Mouse (Mus musculus) hindbrain, embryonic 15.5 days (tissue): ENCODE measurements around the gene Man1a. TPM values are rescaled to one million over a fixed set of nuclear protein-coding genes. Genes with fewer than 3 reads are reported as not detected.

Experiments used
- ATAC-seq: fragments of 200-750 bp; cut with Nextera tagmentation; 2 replicates; pipeline ENCODE4 v1.8.0; 2017; ENCODE audit warnings: low read depth, moderate number of reproducible peaks, moderate TSS enrichment; ENCODE audit not compliant: low FRiP score
- H3K27ac ChIP-seq: fragments of 300-500 bp; sonication (generic); replicated peaks from 2 replicates; pipeline ENCODE4 v1.5.1; 2015; ENCODE audit warnings: mild to moderate bottlenecking, inconsistent platforms
- H3K27me3 ChIP-seq: fragments of 300-500 bp; sonication (generic); 2 replicates; pipeline ENCODE4 v1.6.1; 2015; ENCODE audit warnings: control low read depth, inconsistent platforms
- H3K36me3 ChIP-seq: fragments of 300-500 bp; sonication (generic); 2 replicates; pipeline ENCODE4 v1.6.1; 2015; ENCODE audit warnings: control low read depth, inconsistent platforms
- H3K4me1 ChIP-seq: fragments of 300-500 bp; sonication (generic); replicated peaks from 2 replicates; pipeline ENCODE4 v1.6.1; 2015; ENCODE audit warnings: control low read depth, inconsistent platforms
- H3K4me2 ChIP-seq: fragments of 300-500 bp; sonication (generic); 2 replicates; pipeline ENCODE4 v1.6.1; 2015; ENCODE audit warnings: moderate library complexity, mild to moderate bottlenecking, inconsistent platforms
- H3K4me3 ChIP-seq: fragments of 300-500 bp; sonication (generic); 2 replicates; pipeline ENCODE4 v1.5.1; 2015; ENCODE audit warnings: mild to moderate bottlenecking, inconsistent platforms
- H3K9ac ChIP-seq: fragments of 300-500 bp; sonication (generic); 2 replicates; pipeline ENCODE4 v1.6.1; 2015; ENCODE audit warnings: inconsistent platforms
- H3K9me3 ChIP-seq: fragments of 300-500 bp; sonication (generic); 2 replicates; pipeline ENCODE4 v1.6.1; 2016; ENCODE audit warnings: control low read depth, inconsistent platforms
- WGBS: fragments of 180-500 bp; shearing (Covaris S2); methylation state at CpG from one replicate; pipeline ENCODE4 v1.1.7; 2015; 5-methylcytosine and 5-hydroxymethylcytosine counted together
- polyA plus RNA-seq: library from polyadenylated mRNA; unstranded; fragments of >200 nt; fragmentation: Nextera tagmentation; extraction: Ambion mirVana; gene quantifications from 2 replicates; pipeline ENCODE4 v1.2.1, GENCODE M21; 2015

Gene Man1a
- polyA plus RNA-seq, 1 experiment from 2014 or later, result 4.8 TPM

- Histone ChIP-seq H3K9ac (no peak overlapping the region), H3K4me3 (no peak overlapping the region), H3K27ac (no peak overlapping the region), H3K4me1 (peaks cover 3% of the 10 kb centered on the region; the same call in 1 of the 2 replicates), H3K9me3 (no peaks in the 10 kb centered on the region), H3K27me3 (no peaks in the 10 kb centered on the region), H3K4me2 (no peak overlapping the region), H3K36me3 (no peaks in the 10 kb centered on the region)
- 49% methylated on average over 6 of the region's 6 CpGs for WGBS
- 0 out of 2 replicates have a peak, but pooled peaks have one; percentile 62 for ATAC-seq
Observed at GRCm38 (mm10) chr10:54059679-54060249, 16.6 kb downstream of the Man1a start.

- ATAC-seq, result no peak
- no peak overlapping the region for H3K9ac ChIP-seq
- H3K36me3 ChIP-seq, result no peaks in the 10 kb centered on the region
- no peak overlapping the region for H3K4me2 ChIP-seq
- no peak overlapping the region for H3K27ac ChIP-seq
- H3K9me3 ChIP-seq, result no peaks in the 10 kb centered on the region
- no peak overlapping the region for H3K4me3 ChIP-seq
- no peaks in the 10 kb centered on the region for H3K27me3 ChIP-seq
- peaks cover 3% of the 10 kb centered on the region; the same call in 1 of the 2 replicates for H3K4me1 ChIP-seq
- 6% methylated on average over 3 of the region's 3 CpGs for WGBS
Observed at GRCm38 (mm10) chr10:54059092-54059496, 17.3 kb downstream of the Man1a start.

GRCm38 (mm10) chr10:54058657-54059056 lies 17.8 kb downstream of the Man1a start:
- no peak overlapping the region for H3K27ac ChIP-seq
- no peaks in the 10 kb centered on the region for H3K27me3 ChIP-seq
- H3K9me3 ChIP-seq, result no peaks in the 10 kb centered on the region
- H3K36me3 ChIP-seq, result no peaks in the 10 kb centered on the region
- H3K4me2 ChIP-seq, result no peak overlapping the region
- no peak for ATAC-seq
- H3K4me3 ChIP-seq, result no peak overlapping the region
- 72% methylated on average over 3 of the region's 3 CpGs for WGBS
- H3K9ac ChIP-seq, result no peak overlapping the region
- no peaks in the 10 kb centered on the region; the same call in 1 of the 2 replicates for H3K4me1 ChIP-seq

- Histone ChIP-seq H3K27me3 (no peaks in the 10 kb centered on the region), H3K4me2 (no peak overlapping the region), H3K4me3 (no peak overlapping the region), H3K36me3 (no peaks in the 10 kb centered on the region), H3K9me3 (no peaks in the 10 kb centered on the region), H3K9ac (no peak overlapping the region), H3K4me1 (no peaks in the 10 kb centered on the region), H3K27ac (no peak overlapping the region)
- no peak for ATAC-seq
- WGBS, result 84% methylated on average over 4 of the region's 4 CpGs
Observed at GRCm38 (mm10) chr10:54054188-54054587, 22.2 kb downstream of the Man1a start.

- no peaks in the 10 kb centered on the region for H3K36me3 ChIP-seq
- H3K4me2 ChIP-seq, result no peak overlapping the region
- no peaks in the 10 kb centered on the region for H3K9me3 ChIP-seq
- no peaks in the 10 kb centered on the region for H3K4me1 ChIP-seq
- no peak overlapping the region for H3K27ac ChIP-seq
- no peak overlapping the region for H3K9ac ChIP-seq
- ATAC-seq, result no peak
- H3K27me3 ChIP-seq, result no peaks in the 10 kb centered on the region
- 92% methylated on average over 4 of the region's 4 CpGs for whole genome bisulfite sequencing
- H3K4me3 ChIP-seq, result no peak overlapping the region
Observed at GRCm38 (mm10) chr10:54047885-54048284, 28.5 kb downstream of the Man1a start.

- no peaks in the 10 kb centered on the region for H3K4me1 ChIP-seq
- 92% methylated on average over 3 of the region's 3 CpGs for WGBS
- no peak for ATAC-seq
Observed at GRCm38 (mm10) chr10:54043358-54043757, 33.1 kb downstream of the Man1a start.

GRCm38 (mm10) chr10:54042212-54042840 lies 34.1 kb downstream of the Man1a start:
- Histone ChIP-seq H3K4me3 (no peak overlapping the region), H3K36me3 (no peaks in the 10 kb centered on the region), H3K4me2 (no peak overlapping the region), H3K9ac (no peak overlapping the region), H3K4me1 (no peaks in the 10 kb centered on the region), H3K27me3 (no peaks in the 10 kb centered on the region), H3K27ac (no peak overlapping the region), H3K9me3 (no peaks in the 10 kb centered on the region)
- ATAC-seq, result no peak
- WGBS, result 91% methylated on average over 7 of the region's 7 CpGs

More at GRCm38 (mm10) chr10:54043358-54043757, 33.1 kb downstream of the Man1a start:
- H3K27ac ChIP-seq, result no peak overlapping the region
- no peak overlapping the region for H3K4me3 ChIP-seq
- no peaks in the 10 kb centered on the region for H3K9me3 ChIP-seq
- H3K27me3 ChIP-seq, result no peaks in the 10 kb centered on the region
- H3K4me2 ChIP-seq, result no peak overlapping the region
- no peaks in the 10 kb centered on the region for H3K36me3 ChIP-seq
- H3K9ac ChIP-seq, result no peak overlapping the region

- no peak overlapping the region for H3K4me3 ChIP-seq
- H3K27me3 ChIP-seq, result no peaks in the 10 kb centered on the region
- no peaks in the 10 kb centered on the region for H3K4me1 ChIP-seq
- H3K27ac ChIP-seq, result no peak overlapping the region
- H3K36me3 ChIP-seq, result no peaks in the 10 kb centered on the region
- no peak overlapping the region for H3K4me2 ChIP-seq
- no peak overlapping the region for H3K9ac ChIP-seq
- H3K9me3 ChIP-seq, result no peaks in the 10 kb centered on the region
- peak; percentile 54; the same call in 1 of the 2 replicates for ATAC-seq
- WGBS, result 92% methylated on average over 11 of the region's 11 CpGs
Observed at GRCm38 (mm10) chr10:54040261-54041165, 35.9 kb downstream of the Man1a start.

- Histone ChIP-seq H3K4me2 (no peak overlapping the region), H3K9ac (no peak overlapping the region), H3K4me1 (no peaks in the 10 kb centered on the region), H3K4me3 (no peak overlapping the region), H3K9me3 (no peaks in the 10 kb centered on the region), H3K27ac (no peak overlapping the region), H3K36me3 (no peaks in the 10 kb centered on the region), H3K27me3 (no peaks in the 10 kb centered on the region)
- no peak for ATAC-seq
- 91% methylated on average over 4 of the region's 4 CpGs for WGBS
Observed at GRCm38 (mm10) chr10:54039754-54040153, 36.7 kb downstream of the Man1a start.

- no peak for ATAC-seq
- 85% methylated on average over 10 of the region's 10 CpGs for WGBS
- H3K9me3 ChIP-seq, result no peaks in the 10 kb centered on the region
- no peaks in the 10 kb centered on the region for H3K4me1 ChIP-seq
- no peaks in the 10 kb centered on the region for H3K36me3 ChIP-seq
- H3K27me3 ChIP-seq, result no peaks in the 10 kb centered on the region
- H3K4me2 ChIP-seq, result no peak overlapping the region
- no peak overlapping the region for H3K4me3 ChIP-seq
- no peak overlapping the region for H3K9ac ChIP-seq
- H3K27ac ChIP-seq, result no peak overlapping the region
Observed at GRCm38 (mm10) chr10:54038734-54039133, 37.7 kb downstream of the Man1a start.

GRCm38 (mm10) chr10:54038180-54038579 lies 38.2 kb downstream of the Man1a start:
- ATAC-seq, result no peak
- Histone ChIP-seq H3K9ac (no peak overlapping the region), H3K27ac (no peak overlapping the region), H3K36me3 (no peaks in the 10 kb centered on the region), H3K27me3 (no peaks in the 10 kb centered on the region), H3K4me3 (no peak overlapping the region), H3K4me1 (no peaks in the 10 kb centered on the region), H3K4me2 (no peak overlapping the region), H3K9me3 (no peaks in the 10 kb centered on the region)
- 87% methylated on average over 5 of the region's 5 CpGs for WGBS
